Comparison of ENCODE assay signal across 12 mouse cellular contexts in the genomic region with DNA sequence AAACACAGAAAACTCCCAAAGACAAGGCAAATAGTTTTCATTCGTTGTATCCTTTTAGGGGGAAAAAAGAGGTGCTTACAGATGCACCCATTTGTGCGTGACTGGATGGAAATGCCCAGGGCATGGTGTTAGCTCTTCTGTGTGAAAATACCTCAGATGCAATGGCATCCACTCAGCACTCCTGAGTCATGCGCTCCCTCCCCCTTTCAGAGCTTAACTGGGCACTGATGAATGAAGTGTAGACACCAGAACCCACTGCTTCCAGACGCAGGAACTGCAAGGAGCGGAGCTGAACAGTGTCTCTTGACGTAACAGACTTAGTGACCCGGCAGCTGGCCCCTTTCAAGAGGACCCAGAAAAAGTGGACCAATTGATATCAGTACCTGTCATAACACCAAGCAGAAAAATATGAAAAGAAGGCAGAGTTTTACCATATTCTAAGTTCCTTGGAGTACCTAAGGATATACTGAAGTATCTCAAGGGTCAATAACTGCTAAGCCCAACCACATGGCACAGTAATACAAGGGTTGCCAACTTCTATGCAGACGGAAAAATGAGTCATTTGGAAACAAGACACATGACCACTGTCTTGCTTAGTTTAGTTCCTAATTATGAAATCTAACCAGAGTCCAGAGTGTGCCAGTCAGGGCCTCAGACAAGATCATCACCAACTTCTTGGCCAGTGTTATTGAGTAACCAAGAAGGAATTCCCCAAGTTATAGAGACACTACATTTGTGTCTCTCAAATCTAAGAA. TPM values are rescaled to one million over a fixed set of nuclear protein-coding genes. Genes with fewer than 3 reads are reported as not detected.
DNase-seq lines count a peak whose midpoint lies in the region; ATAC-seq lines count a peak whose summit lies in the region.
"Had no signal": no experiment of that assay in that cellular context is flagged by ENCODE, and none has a peak within 500 bp of the region (broad histone marks: within the 10 kb centered on the region; RNA-seq: fewer than 3 reads in every experiment).

No protein-coding gene starts in this region.

- peak; percentile 40 for DNase-seq in layer of hippocampus, adult 9-11 months
- no peak for DNase-seq in layer of hippocampus, adult 9-10 months (ENCODE audit: low spot score)
- peak; percentile 89 for DNase-seq in Muller cell, postnatal 12 days (ENCODE audit: inconsistent ontology term)
- DNase-seq in fibroblast of lung, adult 2 months (ENCODE audit: low read depth): peak; percentile 78
- DNase-seq in midbrain, embryonic 14.5 days: no peak
- DNase-seq in cerebellum, postnatal 10 days: no peak
- DNase-seq: cerebellum, adult 11 months; kidney, postnatal 10 days had no signal

- no peaks in the 10 kb centered on the region for H3K9me3 ChIP-seq in midbrain, embryonic 14.5 days (ENCODE audit: control insufficient read depth, low read length)
- H3K9me3 ChIP-seq: forebrain, embryonic 10.5 days; G1E had no signal

- H3K4me2 ChIP-seq in midbrain, embryonic 14.5 days (ENCODE audit: low read length): no peak overlapping the region

- no peak overlapping the region for H3K9ac ChIP-seq in midbrain, embryonic 14.5 days (replicated peaks; ENCODE audit: low read length)

- ATAC-seq in monocyte, adult 5-6 weeks (replicated peaks; ENCODE audit: insufficient number of reproducible peaks, low FRiP score, low TSS enrichment, poor library complexity, severe bottlenecking): peak; percentile 85
- no peak for ATAC-seq in midbrain, embryonic 14.5 days (ENCODE audit: low FRiP score, low TSS enrichment)
- ATAC-seq: hindbrain, postnatal 0 days had no signal

- H3K4me1 ChIP-seq in midbrain, embryonic 14.5 days (ENCODE audit: control insufficient read depth, insufficient read depth, low read length): peaks cover 8% of the 10 kb centered on the region

- H3K27ac ChIP-seq in midbrain, embryonic 14.5 days (replicated peaks; ENCODE audit: low read depth, low read length): no peak overlapping the region
- H3K27ac ChIP-seq: forebrain, embryonic 10.5 days; hindbrain, postnatal 0 days had no signal

- H3K27me3 ChIP-seq in midbrain, embryonic 14.5 days (ENCODE audit: control insufficient read depth, insufficient read depth, low read length): no peaks in the 10 kb centered on the region

- no peak overlapping the region for H3K4me3 ChIP-seq in midbrain, embryonic 14.5 days (replicated peaks; ENCODE audit: low read depth, low read length)
- H3K4me3 ChIP-seq: forebrain, embryonic 10.5 days had no signal

- no peaks in the 10 kb centered on the region for H3K36me3 ChIP-seq in midbrain, embryonic 14.5 days (ENCODE audit: control insufficient read depth, insufficient read depth, low read length)
- H3K36me3 ChIP-seq: forebrain, embryonic 10.5 days; G1E had no signal

- WGBS in midbrain, embryonic 14.5 days: 77% methylated on average over 8 of the region's 8 CpGs

RNA-seq across cellular contexts. Expression of a gene that starts 3.4 kb away (rescaled TPM):
- 53.4 to 73.6 TPM (median 59.8 TPM) in 3 replicates for total RNA-seq in monocyte, adult 5-6 weeks (2017)
- 0.42 and 1.6 TPM in 2 replicates for polyA plus RNA-seq in midbrain, embryonic 14.5 days (2014; fragmentation: Nextera tagmentation; extraction: Ambion mirVana)
- polyA plus RNA-seq: G1E had no signal

Comparison
In these comparisons a context has a peak if more than half of its experiments do, and no peak if none do; other contexts are left out.
1. DNase-seq: peak in layer of hippocampus, adult 9-11 months (single experiment), Muller cell, postnatal 12 days (single experiment) and fibroblast of lung, adult 2 months (single experiment); none in layer of hippocampus, adult 9-10 months (single experiment), midbrain, embryonic 14.5 days (single experiment) and cerebellum, postnatal 10 days (0 of 2).